Mouse (Mus musculus) adipocyte (in vitro differentiated cells): Measurements from ENCODE around the gene Mettl24.

Experiments used
- DNase-seq: peaks from one replicate; pipeline ENCODE4 v3.0.0-alpha.2; 2016; ENCODE audit warnings: low spot score

Gene Mettl24

DNA sequence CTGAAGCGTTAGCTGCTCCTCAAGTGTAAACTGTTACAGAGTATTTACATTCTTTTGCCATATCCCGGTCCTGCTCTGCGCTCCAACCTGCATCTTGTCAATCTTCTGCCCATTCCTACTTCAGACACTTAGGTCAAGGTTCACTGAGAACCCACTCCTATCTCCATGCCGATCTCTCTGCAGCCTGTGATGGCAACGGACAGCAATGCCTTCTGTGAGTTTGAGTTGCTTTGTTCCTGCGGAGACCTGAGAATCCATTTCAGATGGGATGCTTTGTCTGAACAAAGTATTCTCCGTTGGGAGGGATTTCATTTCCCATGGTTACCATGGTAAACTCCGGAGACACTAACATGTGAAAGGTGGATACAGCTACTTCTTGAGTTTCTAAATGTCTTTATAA is 2.6 kb downstream of the Mettl24 start:
- no peak for DNase-seq

DNA sequence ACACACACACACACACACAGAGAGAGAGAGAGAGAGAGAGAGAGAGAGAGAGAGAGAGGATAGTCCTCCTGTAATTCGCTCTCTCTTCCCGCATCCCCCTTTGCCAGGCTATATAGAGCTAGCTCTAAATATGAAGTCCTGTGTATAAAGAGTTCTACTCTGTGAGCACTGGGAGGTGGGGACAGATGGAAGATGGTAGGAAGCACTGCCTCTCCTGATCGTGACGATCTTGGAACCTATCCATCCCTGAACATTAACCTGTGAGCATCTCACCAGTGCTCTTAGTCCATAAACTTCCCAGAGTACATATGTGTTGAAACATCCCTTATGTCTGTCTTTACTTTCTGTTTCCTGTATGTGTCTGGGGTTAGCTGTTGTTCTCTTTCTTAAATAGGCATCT is 3.9 kb downstream of the Mettl24 start:
- DNase-seq = no peak

DNA sequence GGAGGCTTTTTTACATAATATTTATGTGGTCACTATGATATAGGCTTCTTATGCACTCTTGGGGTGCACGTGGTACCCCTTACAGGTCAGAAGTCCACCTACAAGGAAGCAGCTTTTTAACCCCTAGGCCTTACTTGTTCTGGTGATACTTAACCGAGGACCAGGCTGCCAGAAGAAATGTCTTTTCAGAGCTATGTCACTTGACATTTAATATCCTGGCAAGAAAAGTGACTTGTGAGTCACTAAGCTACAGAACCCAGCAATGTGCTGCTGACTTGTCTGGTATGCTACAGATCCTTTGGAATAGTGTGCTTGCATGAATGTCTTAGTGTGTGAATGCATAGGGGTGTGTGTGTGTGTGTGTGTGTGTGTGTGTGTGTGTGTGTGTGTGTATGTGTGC is 4.3 kb downstream of the Mettl24 start:
- DNase-seq = peak; percentile 26

DNA sequence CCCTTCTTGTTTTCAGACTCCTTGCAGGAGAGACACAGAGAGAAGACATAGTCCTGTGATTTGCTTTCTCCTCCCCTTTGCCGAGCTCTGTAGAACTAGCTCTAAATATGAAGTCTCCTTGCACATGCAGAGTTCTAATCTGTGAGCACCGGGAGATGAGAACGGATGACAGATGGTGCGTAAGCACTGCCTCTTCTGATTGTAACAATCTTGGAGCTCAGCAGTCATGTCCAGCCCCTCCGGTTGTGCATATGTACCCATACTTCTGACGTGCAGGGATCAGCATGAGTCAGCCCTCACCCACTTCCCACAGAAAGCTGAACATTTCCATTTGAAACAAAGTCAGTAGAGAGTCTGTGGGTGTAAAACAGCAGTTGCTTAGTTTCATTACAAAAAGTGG is 5.2 kb downstream of the Mettl24 start:
- DNase-seq = no peak

DNA sequence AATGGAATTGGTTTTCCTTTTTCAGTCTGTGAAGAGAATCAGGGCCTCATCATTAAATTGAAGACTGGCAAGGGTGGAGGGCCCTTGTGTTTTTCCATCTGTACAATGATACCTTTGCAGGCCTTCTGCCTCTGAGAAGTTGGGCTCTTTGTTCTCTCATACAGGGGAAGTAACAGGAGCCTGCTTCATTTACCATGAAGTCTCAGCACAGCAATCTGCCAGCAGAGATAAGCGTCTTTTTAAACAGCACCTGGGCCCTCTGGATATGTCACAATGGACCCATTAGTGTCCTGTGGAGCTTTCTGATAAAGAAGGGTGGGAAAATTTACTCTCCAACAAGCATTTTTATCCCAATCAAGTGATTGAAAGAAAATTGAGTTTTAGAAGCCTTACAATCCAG is 5.8 kb downstream of the Mettl24 start:
- no peak for DNase-seq

DNA sequence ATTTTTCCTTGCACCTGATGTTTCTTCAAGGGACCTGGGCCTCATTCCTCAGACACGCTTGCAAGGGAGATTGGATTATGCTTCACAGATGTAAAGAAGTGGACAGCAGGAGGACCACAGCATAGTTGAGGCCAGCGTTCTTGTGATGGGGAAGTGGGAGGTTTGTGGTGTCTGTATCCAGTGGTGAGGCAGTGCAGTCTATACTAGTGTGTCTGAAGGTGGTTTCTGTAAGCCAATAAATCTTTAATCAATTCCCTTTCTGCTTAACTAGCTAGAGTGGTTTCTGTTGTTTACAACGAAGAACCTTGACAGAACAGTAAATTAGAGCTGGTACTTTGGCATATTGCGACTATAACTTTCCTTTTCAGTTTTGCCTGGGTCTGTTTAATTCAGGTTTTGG is 15.6 kb downstream of the Mettl24 start:
- no peak for DNase-seq

DNA sequence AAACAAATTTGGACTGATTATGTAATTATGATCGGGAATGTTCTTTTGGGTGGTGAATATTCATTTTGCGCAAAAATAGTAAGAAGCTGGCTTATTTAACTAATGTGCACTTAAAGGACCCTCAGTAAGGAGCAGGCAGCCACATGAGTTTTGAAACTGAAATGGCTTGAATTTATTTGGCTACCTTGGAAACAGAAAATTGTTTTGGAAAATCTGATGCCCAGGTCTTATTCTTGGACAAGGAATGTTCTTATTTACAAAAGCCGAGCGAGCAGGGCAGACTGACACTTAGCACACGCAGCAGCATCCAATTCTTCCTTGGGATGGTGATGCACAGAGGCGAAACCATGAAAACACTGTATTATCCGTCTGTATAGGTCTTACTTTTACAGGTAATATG is 28.0 kb downstream of the Mettl24 start:
- DNase-seq = no peak

DNA sequence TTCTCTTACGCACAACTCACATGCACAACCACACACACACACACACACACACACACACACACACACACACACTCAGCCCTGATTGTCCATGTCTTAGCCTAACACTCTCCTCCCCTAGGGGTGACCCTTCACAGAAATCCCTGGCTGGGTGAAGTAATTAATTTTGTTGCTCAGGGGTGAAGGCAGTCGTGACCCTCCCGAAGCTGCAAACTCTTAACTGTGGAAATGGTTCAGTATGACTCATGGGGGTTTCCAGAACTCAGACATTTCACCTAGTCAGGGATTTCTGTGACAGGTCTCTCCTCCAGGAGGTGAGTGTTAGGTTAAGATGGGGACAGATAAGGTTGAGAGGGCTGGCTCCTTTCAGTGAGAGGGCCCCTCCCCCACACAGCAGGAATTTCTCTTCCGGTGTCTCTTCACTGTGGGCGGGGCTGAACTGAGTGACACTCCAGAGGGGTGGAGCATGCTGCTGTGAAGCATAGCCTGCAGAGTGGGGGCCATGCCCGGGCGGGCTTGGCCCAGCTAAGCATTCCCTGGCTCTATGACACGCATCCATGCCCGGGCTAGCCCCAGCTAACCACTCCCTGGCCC is 30.0 kb downstream of the Mettl24 start:
- peak; percentile 57 for DNase-seq

DNA sequence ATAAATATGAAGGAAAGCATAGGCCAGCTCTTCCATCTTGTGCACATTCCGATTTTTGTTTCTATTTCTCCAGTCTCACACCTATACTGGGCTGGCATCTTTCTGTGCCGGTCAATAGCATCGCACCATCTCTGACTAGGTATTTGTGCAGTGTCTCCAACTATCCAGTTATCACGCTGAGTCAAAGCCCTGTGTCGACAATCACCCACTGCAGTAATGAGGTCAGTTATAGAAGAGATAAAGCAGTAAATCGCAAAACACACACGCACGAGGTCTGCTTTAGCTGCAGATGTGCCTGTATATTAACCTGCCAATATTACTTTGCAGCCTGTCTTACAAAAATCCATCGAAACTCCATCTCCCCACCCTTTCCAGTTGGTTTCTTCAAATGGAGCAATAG is 30.7 kb downstream of the Mettl24 start:
- DNase-seq = no peak

DNA sequence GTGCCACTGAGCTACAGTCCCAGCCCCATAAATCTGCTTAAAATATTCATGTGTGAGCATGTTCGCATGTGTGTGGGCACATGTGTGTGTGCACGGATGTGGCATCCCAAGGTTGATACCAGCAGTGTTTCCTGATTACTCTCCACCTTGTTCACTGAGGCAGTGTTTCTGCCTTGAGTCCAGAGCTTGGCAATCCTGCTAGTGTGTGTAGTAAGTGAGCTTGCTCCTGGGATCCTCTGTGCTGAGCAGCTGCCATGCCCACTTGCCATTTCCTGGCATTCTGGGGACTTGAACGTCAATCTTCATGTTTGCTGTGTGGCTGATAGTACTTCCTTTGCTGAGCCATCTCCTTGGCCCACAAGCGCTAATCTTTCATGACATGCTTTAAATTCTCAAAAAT is 32.1 kb downstream of the Mettl24 start:
- no peak for DNase-seq

DNA sequence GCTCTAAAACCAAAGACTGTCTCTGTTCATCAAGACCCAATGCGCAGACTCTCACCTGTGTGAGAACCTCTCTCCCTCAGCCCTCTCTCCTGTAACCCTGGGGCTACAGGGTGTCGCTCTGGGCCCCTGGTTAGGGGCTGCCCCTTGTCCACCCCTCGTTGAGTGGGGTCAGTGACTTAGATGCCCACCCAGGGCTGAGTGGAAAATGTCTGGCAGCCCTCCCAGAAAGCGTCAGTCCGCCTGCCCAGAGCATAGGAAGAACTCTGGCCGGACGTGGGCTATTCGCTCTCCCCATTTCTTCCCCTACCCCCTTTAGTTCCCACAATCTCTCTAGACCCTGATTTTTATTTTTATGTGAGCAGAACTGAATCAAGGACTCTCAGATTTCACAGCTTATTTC is 33.2 kb downstream of the Mettl24 start:
- no peak for DNase-seq

DNA sequence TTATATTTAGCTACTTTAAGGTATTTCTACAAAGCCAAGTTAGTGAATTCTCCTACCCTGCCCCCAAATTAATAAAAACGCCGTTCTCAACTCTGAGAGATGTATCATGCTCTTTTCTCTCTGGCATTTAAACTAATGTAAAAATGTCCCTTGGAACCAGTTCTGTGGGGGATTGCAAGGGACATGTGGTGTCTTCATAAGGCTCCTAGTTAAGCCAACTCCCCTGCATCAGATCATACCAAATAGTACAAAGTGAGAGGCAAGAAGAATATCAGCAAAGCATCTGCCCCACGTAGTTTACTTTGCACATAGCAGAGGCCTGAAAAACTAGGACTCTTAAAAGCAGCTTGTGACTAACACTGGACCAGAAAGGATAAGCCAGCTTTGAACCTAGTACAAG is 33.6 kb downstream of the Mettl24 start:
- DNase-seq = no peak

DNA sequence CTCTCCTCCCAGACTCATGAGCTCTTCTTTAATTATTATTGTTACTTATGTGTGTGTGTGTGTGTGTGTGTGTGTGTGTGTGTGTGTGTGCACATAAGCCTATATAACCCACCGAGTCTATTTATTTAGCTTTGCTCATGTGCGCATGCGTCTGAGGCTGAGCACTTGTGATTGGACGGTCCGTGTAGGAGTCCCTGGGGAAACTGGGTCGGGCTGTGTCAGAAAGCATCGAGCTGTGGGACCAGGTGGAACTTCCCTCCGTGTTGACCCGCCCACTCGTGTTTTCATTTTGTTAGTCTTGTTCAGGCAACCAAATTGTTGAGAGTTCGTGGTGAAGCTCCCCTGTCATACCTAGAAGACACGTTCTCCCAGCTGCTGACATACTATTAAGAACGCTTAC is 35.3 kb downstream of the Mettl24 start:
- no peak for DNase-seq

DNA sequence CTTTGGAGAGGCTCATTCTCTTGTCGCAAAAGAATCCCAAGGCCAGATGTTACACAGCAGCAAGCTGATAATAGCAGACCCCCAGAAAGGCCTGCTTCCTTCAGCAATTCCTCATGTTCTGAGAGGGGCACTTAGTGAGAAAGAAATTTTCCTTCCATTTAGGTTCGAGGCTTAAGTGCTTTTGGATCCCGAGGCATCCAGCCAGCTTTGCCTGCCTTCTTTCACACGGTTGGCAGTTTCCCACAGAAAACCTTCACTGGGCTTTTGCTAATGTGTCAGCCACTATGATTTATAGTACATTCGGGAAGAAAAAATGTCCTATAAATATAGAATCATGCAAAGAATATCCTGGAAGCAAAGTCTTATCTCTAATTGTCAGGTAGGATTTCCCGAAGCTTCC is 36.0 kb downstream of the Mettl24 start:
- peak; percentile 97 for DNase-seq

DNA sequence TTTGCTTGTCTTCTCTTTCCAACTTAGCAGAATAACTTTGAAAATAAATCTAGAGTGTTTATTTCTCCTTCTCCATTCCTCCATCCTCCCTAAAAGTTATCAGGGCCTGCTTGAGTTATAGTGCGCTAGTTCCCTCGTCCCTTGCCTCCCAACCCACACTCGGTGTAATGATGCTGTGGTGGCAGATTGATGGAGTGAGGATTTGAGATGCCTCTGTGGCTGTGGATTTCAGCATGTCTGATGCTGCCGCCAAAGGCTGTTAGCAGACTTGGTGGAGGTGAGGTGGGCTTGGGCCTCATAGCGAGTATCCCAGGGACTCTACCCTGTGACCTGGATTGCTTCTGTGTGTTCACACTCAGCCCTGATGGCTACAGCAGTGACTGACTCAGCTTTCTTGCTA is 37.8 kb downstream of the Mettl24 start:
- DNase-seq = no peak

DNA sequence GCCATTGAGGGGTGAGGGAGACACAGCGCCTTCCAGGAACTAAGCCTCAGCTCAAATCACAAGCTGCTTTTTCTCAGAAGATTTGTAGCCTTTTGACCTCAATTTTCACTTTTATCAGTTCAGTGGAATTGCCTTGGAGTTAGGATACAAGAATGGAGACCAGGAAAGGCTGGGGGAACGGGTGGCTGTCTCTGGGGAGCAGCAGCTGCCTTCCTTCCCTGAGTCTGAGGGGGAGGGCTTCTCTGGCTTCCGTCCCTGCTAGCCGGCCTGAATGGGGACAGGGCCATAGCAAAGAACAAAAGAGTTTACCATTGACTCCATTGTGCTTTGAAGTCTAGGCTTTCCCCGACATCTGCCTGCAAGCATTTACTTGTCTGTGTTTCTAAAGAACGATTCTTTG is 41.3 kb downstream of the Mettl24 start:
- no peak for DNase-seq

DNA sequence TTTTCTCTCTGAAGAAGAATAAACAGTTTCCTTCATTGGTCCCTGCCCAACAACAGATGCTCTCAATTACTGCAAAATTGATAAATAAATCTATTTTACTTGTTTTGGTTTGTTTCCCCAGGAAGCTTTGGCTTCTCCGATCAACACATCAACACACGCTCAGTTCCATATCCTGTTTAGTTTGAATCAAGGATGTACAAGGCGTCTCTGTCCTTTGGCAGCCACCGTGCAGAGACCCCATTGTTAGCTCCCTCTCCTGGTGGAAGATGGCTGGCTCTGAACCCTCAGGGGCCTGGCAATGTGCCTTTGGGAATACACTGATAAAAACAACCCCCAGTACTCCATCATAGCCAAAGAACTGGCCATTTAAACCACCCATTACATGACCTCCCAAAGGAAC is 42.0 kb downstream of the Mettl24 start:
- no peak for DNase-seq

DNA sequence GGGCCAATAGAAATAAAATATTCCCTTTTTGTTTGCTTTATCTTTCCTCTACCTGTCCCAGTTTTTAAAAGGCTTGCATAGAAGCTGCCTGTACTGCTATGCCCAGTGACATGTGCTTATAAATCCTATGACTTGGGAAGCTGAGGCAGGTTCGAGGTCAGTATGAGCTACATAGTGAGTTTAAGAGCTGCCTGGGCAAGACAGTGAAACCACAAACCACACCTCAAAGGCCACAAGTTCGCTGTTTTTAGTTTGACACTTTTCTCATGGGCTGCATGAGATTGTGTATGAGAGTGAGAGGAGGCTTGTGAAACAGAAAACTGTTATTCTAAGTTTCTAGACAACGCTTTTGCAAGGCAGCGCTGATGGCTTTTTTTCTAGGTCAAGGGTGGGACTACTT is 42.4 kb downstream of the Mettl24 start:
- peak; percentile 85 for DNase-seq

DNA sequence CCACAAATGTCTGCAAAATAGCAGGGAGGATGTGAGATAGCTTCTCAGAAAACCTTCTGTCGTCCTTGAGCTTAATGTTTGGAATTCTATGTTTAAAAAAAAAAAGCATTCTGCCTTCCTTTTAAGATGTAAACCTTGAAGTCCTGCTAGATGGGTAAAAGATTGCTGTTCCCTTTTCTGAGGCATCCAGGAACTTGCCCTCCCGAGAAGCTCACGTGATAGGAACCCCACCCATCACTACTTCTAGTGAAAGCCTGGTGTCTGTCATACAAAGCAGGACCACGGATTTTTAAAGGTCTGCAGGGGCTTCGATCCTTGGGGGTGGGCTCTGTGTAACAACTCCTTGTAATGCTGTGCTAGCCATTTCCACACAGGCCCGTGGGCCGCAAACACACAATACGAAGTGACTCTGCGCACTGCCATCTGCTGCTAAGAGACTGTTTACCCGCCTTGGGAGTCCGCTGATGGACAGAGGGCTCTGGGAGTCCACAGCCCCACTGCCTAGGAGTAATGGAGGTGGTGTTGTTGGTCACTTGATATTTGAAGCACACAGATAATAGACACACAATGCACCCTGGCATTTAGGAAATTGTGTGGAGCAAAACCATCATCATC is 43.3 kb downstream of the Mettl24 start:
- no peak for DNase-seq

DNA sequence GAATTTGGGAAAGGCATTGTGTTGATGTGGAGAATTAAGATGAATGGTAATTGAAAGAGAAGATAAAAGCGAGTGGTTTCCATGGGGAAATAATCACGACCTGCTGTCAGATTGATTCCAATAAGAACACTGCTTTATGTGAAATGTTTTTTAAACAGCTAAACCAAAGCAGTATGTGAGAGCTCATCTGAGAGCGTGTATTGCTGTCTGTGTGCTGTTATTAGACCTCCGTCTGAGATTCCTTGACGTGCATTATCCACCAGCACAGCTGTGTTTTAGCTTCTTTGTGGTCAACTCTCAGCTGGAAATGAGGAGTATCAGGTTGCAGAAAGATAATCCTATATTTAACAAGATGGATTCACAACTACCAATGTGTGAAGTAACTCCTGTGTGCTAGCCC is 43.9 kb downstream of the Mettl24 start:
- DNase-seq = no peak

DNA sequence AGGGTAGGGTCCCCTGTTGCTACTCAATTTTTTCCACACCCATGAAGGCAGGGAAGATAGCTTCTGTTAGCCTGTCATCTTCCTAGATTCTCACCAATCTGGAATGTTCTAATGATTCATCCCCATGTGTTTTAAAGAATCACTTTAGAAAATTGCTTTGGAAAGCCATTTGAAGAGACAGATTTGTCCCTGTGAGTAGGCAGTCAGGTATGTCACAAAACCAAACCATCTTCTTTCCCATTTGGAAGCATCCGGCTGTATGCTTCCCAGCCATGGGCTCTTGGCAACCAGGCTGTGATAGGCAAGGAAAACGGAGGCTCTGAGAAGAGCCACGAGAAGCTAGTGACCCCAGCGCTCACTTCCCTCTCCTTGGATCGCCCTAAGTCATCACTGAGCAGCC is 47.1 kb downstream of the Mettl24 start:
- DNase-seq = no peak

DNA sequence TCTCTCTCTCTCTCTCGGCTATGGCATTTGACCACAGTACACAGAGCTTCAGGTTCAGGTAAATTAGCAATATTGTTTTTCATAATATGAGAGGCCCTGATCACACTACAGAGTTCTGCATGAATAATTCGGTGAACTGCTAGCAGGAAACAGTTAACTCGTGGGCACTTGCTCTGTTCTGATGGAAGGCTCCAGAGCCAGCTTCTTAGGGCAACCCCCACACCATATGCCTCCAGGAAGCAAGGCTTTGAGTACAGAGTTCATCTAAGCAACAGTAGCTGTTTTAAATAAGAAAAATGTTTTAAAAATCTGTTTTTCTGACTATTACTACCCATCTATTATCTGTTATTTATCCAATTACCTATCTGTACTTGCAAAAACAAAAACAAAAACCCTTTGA is 50.2 kb downstream of the Mettl24 start:
- peak; percentile 59 for DNase-seq

DNA sequence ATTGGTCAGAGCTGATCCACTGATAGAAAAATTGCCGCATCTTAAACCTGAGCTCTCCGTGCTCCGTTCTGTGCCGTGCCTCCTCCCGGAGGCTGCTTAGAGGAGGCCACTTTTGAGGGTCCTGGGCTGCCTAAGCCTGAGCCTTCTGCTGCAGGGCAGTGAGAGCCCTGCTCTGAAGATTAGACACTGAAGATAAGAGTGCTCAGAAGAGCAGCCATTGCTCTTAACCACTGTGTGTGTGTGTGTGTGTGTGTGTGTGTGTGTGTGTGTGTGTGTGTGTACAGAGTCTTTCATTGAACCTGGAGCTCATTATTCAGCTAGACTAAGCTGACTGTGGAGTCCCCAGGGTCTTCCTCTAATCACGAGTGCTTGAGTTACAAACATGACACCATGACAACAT is 53.1 kb downstream of the Mettl24 start:
- no peak for DNase-seq

DNA sequence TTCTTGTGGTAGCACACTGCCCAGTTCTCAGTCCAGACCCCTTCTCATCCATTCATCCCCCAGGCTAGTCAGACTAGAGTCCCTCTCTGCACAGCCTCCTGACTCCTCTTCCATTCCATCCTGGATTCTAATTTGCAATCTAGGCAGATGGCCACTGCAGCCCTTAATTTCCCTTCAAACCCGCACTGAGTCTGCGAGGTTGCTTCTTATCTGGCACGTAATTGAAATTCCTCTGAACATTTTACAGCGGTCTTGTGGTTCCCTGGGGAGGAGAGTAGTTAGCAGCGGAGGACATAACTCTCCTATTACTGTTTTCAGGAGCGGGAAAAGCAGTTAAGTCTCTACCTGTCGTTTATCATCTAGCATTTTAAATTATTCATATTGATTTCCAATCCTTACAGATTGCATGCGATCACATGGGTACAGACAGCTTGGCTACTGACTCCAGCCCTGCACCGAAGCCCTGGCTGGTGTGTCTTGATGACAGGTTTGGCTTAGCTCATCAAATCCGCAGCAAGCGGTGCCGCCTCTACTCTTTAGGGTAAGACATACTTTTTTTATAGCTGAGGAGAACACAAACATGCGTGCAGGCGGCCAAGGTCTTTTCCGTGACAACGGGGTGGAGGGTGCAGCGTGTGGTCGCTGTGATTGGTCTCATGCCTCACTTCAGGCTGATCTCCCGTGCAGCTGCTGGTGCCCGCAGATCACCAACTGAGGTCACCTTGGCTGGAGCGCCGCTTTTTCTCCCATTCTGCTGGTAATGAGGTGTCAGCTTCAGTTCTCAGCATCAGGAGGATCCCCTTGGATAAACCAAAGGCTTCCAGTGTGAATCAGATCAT is 54.4 kb downstream of the Mettl24 start:
- DNase-seq = no peak
